ENCODE assay signal across 8 mouse cellular contexts in genomic region chr1:135368245-135368644, GRCm38 (mm10). TPM values are rescaled to one million over a fixed set of nuclear protein-coding genes. Genes with fewer than 3 reads are reported as not detected.
DNase-seq lines count a peak whose midpoint lies in the region; TF ChIP-seq lines count a peak whose summit lies in the region.

No protein-coding gene starts in this region.

- TF ChIP-seq POLR2A in cortical plate, adult 2 months (IDR thresholded peaks at IDR 0.05; ENCODE audit: extremely low read depth, insufficient read depth, low read length), result peak; percentile 56; the same call in 1 of the 2 replicates

- no peaks in the 10 kb centered on the region for H3K9me3 ChIP-seq in megakaryocyte, embryonic 14.5 days

- H3K27me3 ChIP-seq in megakaryocyte, embryonic 14.5 days (replicated peaks), result peaks cover 90% of the 10 kb centered on the region

- DNase-seq in ZHBTc4 (ENCODE audit: low read depth, low spot score), result peak; percentile 99
- DNase-seq in gastrocnemius, postnatal 14 days, result peak; percentile 87
- peak; percentile 75 for DNase-seq in induced T-regulatory cell, adult 2 months (ENCODE audit: low read depth)
- peak; percentile 75 to 92 for DNase-seq in left cerebral cortex, adult 9 months (ENCODE audit: low spot score in 2 of 2)
- peak; percentile 87 to 90 for DNase-seq in right cerebral cortex, adult 2 months (ENCODE audit: low spot score in 2 of 2)
- peak; percentile 89 for DNase-seq in urinary bladder, postnatal 14 days (ENCODE audit: low spot score)

- intact Hi-C loops in gastrocnemius, postnatal 14 days (cut with DNase I; ENCODE audit: low total_unique reads), result loop anchor here (5.0 kb wide), 3 partner anchors 46 to 196 kb away; partner anchors contain the start of gene Lmod1

- TF ChIP-seq CTCF in cortical plate, adult 2 months (IDR thresholded peaks at IDR 0.05; ENCODE audit: extremely low read depth, insufficient read depth, low read length), result peak; percentile 89

- no peaks in the 10 kb centered on the region for H3K36me3 ChIP-seq in megakaryocyte, embryonic 14.5 days (replicated peaks; ENCODE audit: low read length)

- H3K4me1 ChIP-seq in cortical plate, adult 2 months (ENCODE audit: control insufficient read depth, insufficient read depth, low read length), result no peaks in the 10 kb centered on the region
- peaks cover 33% of the 10 kb centered on the region for H3K4me1 ChIP-seq in megakaryocyte, embryonic 14.5 days

- peak overlapping the region; percentile 31; the same call in 1 of the 2 replicates for H3K27ac ChIP-seq in cortical plate, adult 2 months (ENCODE audit: insufficient read depth, low read length)

- H3K4me3 ChIP-seq in cortical plate, adult 2 months (ENCODE audit: insufficient read depth, low read length), result peak overlapping the region; percentile 28
- H3K4me3 ChIP-seq in megakaryocyte, embryonic 14.5 days (replicated peaks), result peak overlapping the region; percentile 90

RNA-seq across cellular contexts. Expression of gene Shisa4, which starts 6.8 kb away (rescaled TPM):
- polyA plus RNA-seq in cortical plate, adult 2 months (2012; rRNA removed), result 219 and 220 TPM in 2 replicates
- 100 to 1,000 TPM; 223 to 271 TPM for total RNA-seq in gastrocnemius, postnatal 14 days (2021)
- 0.34 TPM in 1 of 2 replicates, not detected in the other for polyA plus RNA-seq in megakaryocyte, embryonic 14.5 days (2012; ENCODE audit: insufficient read depth, low replicate concordance)

RNA-seq across cellular contexts. Expression of gene Lmod1, which starts 43.6 kb away (rescaled TPM):
- 0.58 and 0.87 TPM in 2 replicates for polyA plus RNA-seq in cortical plate, adult 2 months (2012; rRNA removed)
- total RNA-seq in gastrocnemius, postnatal 14 days (2021), result 1 to 10 TPM; 2.7 to 3.3 TPM
- polyA plus RNA-seq in megakaryocyte, embryonic 14.5 days (2012; ENCODE audit: insufficient read depth, low replicate concordance), result not detected in 2 replicates

RNA-seq across cellular contexts. Expression of gene Timm17a, which starts 54.7 kb away (rescaled TPM):
- polyA plus RNA-seq in cortical plate, adult 2 months (2012; rRNA removed), result 82.7 and 88.6 TPM in 2 replicates
- 100 to 1,000 TPM; 220 to 243 TPM for total RNA-seq in gastrocnemius, postnatal 14 days (2021)
- 2.2 and 5.0 TPM in 2 replicates for polyA plus RNA-seq in megakaryocyte, embryonic 14.5 days (2012; ENCODE audit: insufficient read depth, low replicate concordance)

Comparison
In these comparisons a context has a peak if more than half of its experiments do, and no peak if none do; other contexts are left out.
1. Peak in every context shown above with its lines: DNase-seq, H3K4me3 ChIP-seq and H3K27ac ChIP-seq.
2. RNA of gene Shisa4, which starts 6.8 kb away (polyA plus RNA-seq): 219 to 220 TPM in cortical plate, adult 2 months; 0.34 TPM in megakaryocyte, embryonic 14.5 days; every median in the first group is over 100 times any median in the second.
3. RNA of gene Timm17a, which starts 54.7 kb away (polyA plus RNA-seq): 82.7 to 88.6 TPM in cortical plate, adult 2 months; 2.2 to 5.0 TPM in megakaryocyte, embryonic 14.5 days; every median in the first group is over 10 times any median in the second.